Mouse (Mus musculus): Measurements from ENCODE around the gene Terf2.

Gene Terf2

GRCm38 (mm10) chr8:107096366-107097036 is at the start of gene Terf2:
Gene Terf2, minus strand, starts transcription at chr8:107096547.
- DNase-seq (ENCODE audit: low read depth, low spot score), result peak; percentile 95

GRCm38 (mm10) chr8:107143501-107143900 is 47.2 kb upstream of the Terf2 start:
- DNase-seq (ENCODE audit: low read depth, low spot score), result no peak

GRCm38 (mm10) chr8:107142539-107142938 is 46.2 kb upstream of the Terf2 start:
- no peak for DNase-seq (ENCODE audit: low read depth, low spot score)

- DNase-seq (ENCODE audit: low read depth, low spot score), result no peak
These were observed 43.5 kb upstream of the Terf2 start for GRCm38 (mm10) chr8:107139704-107140470.

- DNase-seq (ENCODE audit: low read depth, low spot score), result no peak
These were observed 42.0 kb upstream of the Terf2 start for GRCm38 (mm10) chr8:107138338-107138737.

- DNase-seq (ENCODE audit: low read depth, low spot score), result no peak
These were observed 41.2 kb upstream of the Terf2 start for GRCm38 (mm10) chr8:107137591-107137990.

GRCm38 (mm10) chr8:107136003-107136612 is 39.8 kb upstream of the Terf2 start:
- DNase-seq (ENCODE audit: low read depth, low spot score), result no peak

- no peak for DNase-seq (ENCODE audit: low read depth, low spot score)
These were observed 37.5 kb upstream of the Terf2 start for GRCm38 (mm10) chr8:107133881-107134280.

GRCm38 (mm10) chr8:107132581-107133491 is 36.5 kb upstream of the Terf2 start:
- no peak for DNase-seq (ENCODE audit: low read depth, low spot score)

GRCm38 (mm10) chr8:107130028-107130427 is 33.7 kb upstream of the Terf2 start:
- no peak for DNase-seq (ENCODE audit: low read depth, low spot score)

GRCm38 (mm10) chr8:107129171-107130025 is 33.1 kb upstream of the Terf2 start:
- no peak for DNase-seq (ENCODE audit: low read depth, low spot score)

- DNase-seq (ENCODE audit: low read depth, low spot score), result no peak
These were observed 28.0 kb upstream of the Terf2 start for GRCm38 (mm10) chr8:107124343-107124742.

- no peak for DNase-seq (ENCODE audit: low read depth, low spot score)
These were observed 26.8 kb upstream of the Terf2 start for GRCm38 (mm10) chr8:107123063-107123614.

- DNase-seq (ENCODE audit: low read depth, low spot score), result no peak
These were observed 25.4 kb upstream of the Terf2 start for GRCm38 (mm10) chr8:107121681-107122291.

GRCm38 (mm10) chr8:107120806-107121205 is 24.5 kb upstream of the Terf2 start:
- no peak for DNase-seq (ENCODE audit: low read depth, low spot score)

- no peak for DNase-seq (ENCODE audit: low read depth, low spot score)
These were observed 23.1 kb upstream of the Terf2 start for GRCm38 (mm10) chr8:107119412-107119811.

- DNase-seq (ENCODE audit: low read depth, low spot score), result peak; percentile 35
These were observed 22.5 kb upstream of the Terf2 start for GRCm38 (mm10) chr8:107118803-107119233.

GRCm38 (mm10) chr8:107117019-107117418 is 20.7 kb upstream of the Terf2 start:
- DNase-seq (ENCODE audit: low read depth, low spot score), result no peak

- peak; percentile 74 for DNase-seq (ENCODE audit: low read depth, low spot score)
These were observed 19.7 kb upstream of the Terf2 start for GRCm38 (mm10) chr8:107116023-107116422.

GRCm38 (mm10) chr8:107115008-107115320 is 18.6 kb upstream of the Terf2 start:
- DNase-seq (ENCODE audit: low read depth, low spot score), result no peak

Data from CD4-positive helper T cell, adult 2 months (primary cell).